Comparison of ENCODE assay signal across 10 mouse cellular contexts in genomic region chr7:91267764-91268163, GRCm38 (mm10).
A peak's percentile ranks its signal among the peaks of the same experiment; 100 is the strongest.
DNase-seq lines count a peak whose midpoint lies in the region; ATAC-seq and TF ChIP-seq lines count a peak whose summit lies in the region.
"Had no signal": no experiment of that assay in that cellular context is flagged by ENCODE, and none has a peak within 500 bp of the region (broad histone marks: within the 10 kb centered on the region; RNA-seq: fewer than 3 reads in every experiment).

No protein-coding gene starts in this region.

- no peak for TF ChIP-seq CTCF in kidney, postnatal 0 days (IDR thresholded peaks at IDR 0.05; ENCODE audit: low read depth)

- WGBS in kidney, embryonic 16.5 days, result 14% methylated on average over 1 of the region's 1 CpGs
- WGBS in kidney, postnatal 0 days, result 24% methylated on average over 1 of the region's 1 CpGs
- WGBS in heart, embryonic 10.5 days, result 13% methylated on average over 1 of the region's 1 CpGs

- DNase-seq in kidney, adult 8-10 months, result peak; percentile 1 to 29
- peak; percentile 52 for DNase-seq in ES-CJ7 (ENCODE audit: low read depth, low spot score)
- peak; percentile 21 to 73 for DNase-seq in adrenal gland, adult (ENCODE audit: inconsistent age in 2 of 2, low spot score in 1 of 2)
- peak; percentile 72 for DNase-seq in kidney, postnatal 0 days (ENCODE audit: low spot score)
- DNase-seq in frontal cortex, postnatal 36 days (ENCODE audit: low spot score in 2 of 2), result no peak
- DNase-seq in cerebellum, postnatal 36 days, result no peak
- DNase-seq in heart, embryonic 10.5 days (ENCODE audit: low spot score), result no peak
- DNase-seq: liver, embryonic 13.5 days had no signal

- H3K9ac ChIP-seq in kidney, embryonic 16.5 days (replicated peaks; ENCODE audit: low read length), result no peak overlapping the region
- H3K9ac ChIP-seq in kidney, postnatal 0 days (ENCODE audit: low read depth, low read length), result no peak overlapping the region
- H3K9ac ChIP-seq: embryonic facial prominence, embryonic 13.5 days; liver, embryonic 13.5 days had no signal

- H3K27me3 ChIP-seq in kidney, embryonic 16.5 days (ENCODE audit: insufficient read depth, low read length), result peaks cover 5% of the 10 kb centered on the region; the same call in 1 of the 2 replicates
- no peaks in the 10 kb centered on the region for H3K27me3 ChIP-seq in kidney, postnatal 0 days (ENCODE audit: insufficient read depth, low read length)
- 0 out of 2 replicates have a peak, but pooled peaks cover 9% of the 10 kb centered on the region for H3K27me3 ChIP-seq in heart, embryonic 10.5 days (ENCODE audit: insufficient read depth, poor library complexity, severe bottlenecking)

- H3K9me3 ChIP-seq in kidney, embryonic 16.5 days (ENCODE audit: low read length), result no peaks in the 10 kb centered on the region
- no peaks in the 10 kb centered on the region for H3K9me3 ChIP-seq in kidney, postnatal 0 days (replicated peaks; ENCODE audit: low read length)
- no peaks in the 10 kb centered on the region for H3K9me3 ChIP-seq in heart, embryonic 10.5 days
- H3K9me3 ChIP-seq: embryonic facial prominence, embryonic 13.5 days; liver, embryonic 13.5 days had no signal

- ATAC-seq in kidney, embryonic 16.5 days (ENCODE audit: low FRiP score, low TSS enrichment), result no peak
- ATAC-seq in kidney, postnatal 0 days (replicated peaks; ENCODE audit: low FRiP score, low read depth), result no peak

- no peak overlapping the region for H3K27ac ChIP-seq in kidney, embryonic 16.5 days (ENCODE audit: low read length)
- H3K27ac ChIP-seq in kidney, postnatal 0 days, result no peak overlapping the region
- H3K27ac ChIP-seq in heart, embryonic 10.5 days, result no peak overlapping the region
- H3K27ac ChIP-seq: embryonic facial prominence, embryonic 13.5 days; liver, embryonic 13.5 days had no signal

- no peak overlapping the region for H3K4me2 ChIP-seq in kidney, embryonic 16.5 days (replicated peaks; ENCODE audit: low read depth, low read length)
- H3K4me2 ChIP-seq in kidney, postnatal 0 days (ENCODE audit: low read length), result no peak overlapping the region
- H3K4me2 ChIP-seq: embryonic facial prominence, embryonic 13.5 days; liver, embryonic 13.5 days had no signal

- 0 out of 2 replicates have a peak, but pooled peaks cover 4% of the 10 kb centered on the region for H3K4me1 ChIP-seq in kidney, embryonic 16.5 days (ENCODE audit: insufficient read depth, low read length)
- no peaks in the 10 kb centered on the region for H3K4me1 ChIP-seq in kidney, postnatal 0 days (replicated peaks; ENCODE audit: insufficient read depth, low read length)
- H3K4me1 ChIP-seq in heart, embryonic 10.5 days, result no peaks in the 10 kb centered on the region; the same call in none of the 2 replicates
- H3K4me1 ChIP-seq: liver, embryonic 13.5 days had no signal

- H3K36me3 ChIP-seq in kidney, embryonic 16.5 days (ENCODE audit: insufficient read depth, low read length), result no peaks in the 10 kb centered on the region
- no peaks in the 10 kb centered on the region for H3K36me3 ChIP-seq in kidney, postnatal 0 days (ENCODE audit: insufficient read depth, low read length)
- no peaks in the 10 kb centered on the region for H3K36me3 ChIP-seq in heart, embryonic 10.5 days
- H3K36me3 ChIP-seq: embryonic facial prominence, embryonic 13.5 days; liver, embryonic 13.5 days had no signal

- H3K4me3 ChIP-seq in kidney, embryonic 16.5 days (ENCODE audit: low read length), result no peak overlapping the region
- no peak overlapping the region for H3K4me3 ChIP-seq in kidney, postnatal 0 days (replicated peaks; ENCODE audit: low read depth, low read length)
- H3K4me3 ChIP-seq in heart, embryonic 10.5 days, result no peak overlapping the region
- H3K4me3 ChIP-seq: embryonic facial prominence, embryonic 13.5 days; liver, embryonic 13.5 days had no signal

Comparison
In these comparisons a context has a peak if more than half of its experiments do, and no peak if none do; other contexts are left out.
1. DNase-seq: peak in kidney, adult 8-10 months (2 of 2), ES-CJ7 (single experiment), adrenal gland, adult (2 of 2) and kidney, postnatal 0 days (single experiment); none in frontal cortex, postnatal 36 days (0 of 2), cerebellum, postnatal 36 days (0 of 2) and heart, embryonic 10.5 days (single experiment).